Mouse (Mus musculus): ENCODE measurements around the gene BC107364. TPM values are rescaled to one million over a fixed set of nuclear protein-coding genes. Genes with fewer than 3 reads are reported as not detected.

Gene BC107364
- not detected for polyA plus RNA-seq (2014; fragmentation: Illumina TruSeq; extraction: RNeasy Lipid Tissue Mini Kit (QIAGEN cat#74804); ENCODE audit: low read depth, low replicate concordance)

DNA sequence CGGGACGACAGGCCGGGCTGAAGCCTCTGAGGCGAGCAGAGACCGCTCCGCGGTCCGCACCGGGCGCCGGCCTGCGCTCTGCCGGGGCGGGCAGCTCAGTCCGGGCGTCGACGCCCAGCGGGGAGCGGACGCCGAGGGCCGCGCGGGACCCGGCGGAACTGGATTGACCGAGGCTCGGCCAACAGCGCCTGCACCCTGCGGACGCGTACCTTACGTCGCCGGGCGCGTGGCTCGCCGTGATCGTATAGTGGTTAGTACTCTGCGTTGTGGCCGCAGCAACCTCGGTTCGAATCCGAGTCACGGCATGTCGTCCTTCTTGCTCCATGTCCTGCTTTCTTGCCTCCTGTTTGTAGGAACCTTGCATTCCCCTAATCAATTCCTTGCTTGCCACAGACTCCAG is at the start of gene BC107364:
Gene BC107364, minus strand, starts transcription at position 45 of the 400 bp plus-strand sequence.

Other genes with a start within 250 kb of the BC107364 start
- 1.4 TPM for gene Bola1, start 232.6 kb downstream of the BC107364 start, polyA plus RNA-seq (2014; fragmentation: Illumina TruSeq; extraction: RNeasy Lipid Tissue Mini Kit (QIAGEN cat#74804); ENCODE audit: low read depth, low replicate concordance)
- not detected for gene Hist2h2ab, start 232.4 kb downstream of the BC107364 start, polyA plus RNA-seq (2014; fragmentation: Illumina TruSeq; extraction: RNeasy Lipid Tissue Mini Kit (QIAGEN cat#74804); ENCODE audit: low read depth, low replicate concordance)
- gene Hist2h2ac, start 231.4 kb downstream of the BC107364 start, polyA plus RNA-seq (2014; fragmentation: Illumina TruSeq; extraction: RNeasy Lipid Tissue Mini Kit (QIAGEN cat#74804); ENCODE audit: low read depth, low replicate concordance), result not detected
- gene Hist2h2be, start 231.2 kb downstream of the BC107364 start, polyA plus RNA-seq (2014; fragmentation: Illumina TruSeq; extraction: RNeasy Lipid Tissue Mini Kit (QIAGEN cat#74804); ENCODE audit: low read depth, low replicate concordance), result 20.6 TPM
- gene Hist2h3c2, start 213.2 kb downstream of the BC107364 start, polyA plus RNA-seq (2014; fragmentation: Illumina TruSeq; extraction: RNeasy Lipid Tissue Mini Kit (QIAGEN cat#74804); ENCODE audit: low read depth, low replicate concordance), result 3.4 TPM
- gene Hist2h2aa2, start 212.0 kb downstream of the BC107364 start, polyA plus RNA-seq (2014; fragmentation: Illumina TruSeq; extraction: RNeasy Lipid Tissue Mini Kit (QIAGEN cat#74804); ENCODE audit: low read depth, low replicate concordance), result not detected
- not detected for gene Hist2h2aa1, start 206.8 kb downstream of the BC107364 start, polyA plus RNA-seq (2014; fragmentation: Illumina TruSeq; extraction: RNeasy Lipid Tissue Mini Kit (QIAGEN cat#74804); ENCODE audit: low read depth, low replicate concordance)
- gene Hist2h3c1, start 205.6 kb downstream of the BC107364 start, polyA plus RNA-seq (2014; fragmentation: Illumina TruSeq; extraction: RNeasy Lipid Tissue Mini Kit (QIAGEN cat#74804); ENCODE audit: low read depth, low replicate concordance), result 65.9 TPM
- gene Hist2h4, start 189.0 kb downstream of the BC107364 start, polyA plus RNA-seq (2014; fragmentation: Illumina TruSeq; extraction: RNeasy Lipid Tissue Mini Kit (QIAGEN cat#74804); ENCODE audit: low read depth, low replicate concordance), result 1.8 TPM
- gene Hist2h3b, start 183.7 kb downstream of the BC107364 start, polyA plus RNA-seq (2014; fragmentation: Illumina TruSeq; extraction: RNeasy Lipid Tissue Mini Kit (QIAGEN cat#74804); ENCODE audit: low read depth, low replicate concordance), result not detected
- gene Hist2h2bb, start 182.6 kb downstream of the BC107364 start, polyA plus RNA-seq (2014; fragmentation: Illumina TruSeq; extraction: RNeasy Lipid Tissue Mini Kit (QIAGEN cat#74804); ENCODE audit: low read depth, low replicate concordance), result not detected
- gene Fcgr1, start 158.3 kb downstream of the BC107364 start, polyA plus RNA-seq (2014; fragmentation: Illumina TruSeq; extraction: RNeasy Lipid Tissue Mini Kit (QIAGEN cat#74804); ENCODE audit: low read depth, low replicate concordance), result 1.2 TPM
- not detected for gene Hfe2, start 72.9 kb upstream of the BC107364 start, polyA plus RNA-seq (2014; fragmentation: Illumina TruSeq; extraction: RNeasy Lipid Tissue Mini Kit (QIAGEN cat#74804); ENCODE audit: low read depth, low replicate concordance)
- gene Txnip, start 105.7 kb upstream of the BC107364 start, polyA plus RNA-seq (2014; fragmentation: Illumina TruSeq; extraction: RNeasy Lipid Tissue Mini Kit (QIAGEN cat#74804); ENCODE audit: low read depth, low replicate concordance), result 762 TPM
- gene Gm16253, start 124.7 kb upstream of the BC107364 start, polyA plus RNA-seq (2014; fragmentation: Illumina TruSeq; extraction: RNeasy Lipid Tissue Mini Kit (QIAGEN cat#74804); ENCODE audit: low read depth, low replicate concordance), result not detected
- 65.4 TPM for gene Polr3gl, start 141.9 kb upstream of the BC107364 start, polyA plus RNA-seq (2014; fragmentation: Illumina TruSeq; extraction: RNeasy Lipid Tissue Mini Kit (QIAGEN cat#74804); ENCODE audit: low read depth, low replicate concordance)
- not detected for gene Ankrd34a, start 144.3 kb upstream of the BC107364 start, polyA plus RNA-seq (2014; fragmentation: Illumina TruSeq; extraction: RNeasy Lipid Tissue Mini Kit (QIAGEN cat#74804); ENCODE audit: low read depth, low replicate concordance)
- gene Lix1l, start 148.8 kb upstream of the BC107364 start, polyA plus RNA-seq (2014; fragmentation: Illumina TruSeq; extraction: RNeasy Lipid Tissue Mini Kit (QIAGEN cat#74804); ENCODE audit: low read depth, low replicate concordance), result 15.5 TPM
- 30.9 TPM for gene Rbm8a, start 177.6 kb upstream of the BC107364 start, polyA plus RNA-seq (2014; fragmentation: Illumina TruSeq; extraction: RNeasy Lipid Tissue Mini Kit (QIAGEN cat#74804); ENCODE audit: low read depth, low replicate concordance)
- 13.1 TPM for gene Pex11b, start 183.1 kb upstream of the BC107364 start, polyA plus RNA-seq (2014; fragmentation: Illumina TruSeq; extraction: RNeasy Lipid Tissue Mini Kit (QIAGEN cat#74804); ENCODE audit: low read depth, low replicate concordance)
- 0.13 TPM for gene Gm42957, start 183.2 kb upstream of the BC107364 start, polyA plus RNA-seq (2014; fragmentation: Illumina TruSeq; extraction: RNeasy Lipid Tissue Mini Kit (QIAGEN cat#74804); ENCODE audit: low read depth, low replicate concordance)
- 0.28 TPM for gene Itga10, start 193.3 kb upstream of the BC107364 start, polyA plus RNA-seq (2014; fragmentation: Illumina TruSeq; extraction: RNeasy Lipid Tissue Mini Kit (QIAGEN cat#74804); ENCODE audit: low read depth, low replicate concordance)
- gene Ankrd35, start 217.8 kb upstream of the BC107364 start, polyA plus RNA-seq (2014; fragmentation: Illumina TruSeq; extraction: RNeasy Lipid Tissue Mini Kit (QIAGEN cat#74804); ENCODE audit: low read depth, low replicate concordance), result 0.47 TPM
- 4.9 TPM for gene Pias3, start 244.1 kb upstream of the BC107364 start, polyA plus RNA-seq (2014; fragmentation: Illumina TruSeq; extraction: RNeasy Lipid Tissue Mini Kit (QIAGEN cat#74804); ENCODE audit: low read depth, low replicate concordance)